Mouse (Mus musculus): ENCODE measurements around the gene P2rx3.

DNA sequence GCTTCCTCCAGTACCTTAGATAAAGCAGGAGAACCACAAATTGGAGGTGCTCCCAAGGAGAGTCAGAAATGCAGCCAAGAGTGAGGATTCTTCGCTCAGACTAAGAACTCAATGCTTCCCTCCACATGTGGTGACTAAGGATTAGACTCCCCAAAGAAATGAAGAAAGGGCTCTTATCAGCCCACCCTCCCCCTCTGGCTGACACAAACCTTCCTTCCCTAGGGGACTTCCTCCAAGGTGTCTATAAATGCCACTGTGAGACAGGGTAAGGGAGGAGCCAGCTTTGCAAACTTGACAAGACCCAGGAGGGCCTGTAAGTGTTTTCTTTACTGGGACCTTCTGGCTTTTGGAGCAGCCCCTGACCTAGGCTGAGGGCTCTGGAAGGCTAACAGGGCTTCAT is 57.1 kb downstream of the P2rx3 start, which contains the start of gene Prg2:
- TF ChIP-seq POLR2A (IDR thresholded peaks at IDR 0.05; ENCODE audit: low read depth, low read length): no peak
- no peak for TF ChIP-seq CTCF (IDR thresholded peaks at IDR 0.05; ENCODE audit: borderline replicate concordance, insufficient read depth, low read length)

Measured in embryonic fibroblast, embryonic 13.5 days (primary cell).